Mouse (Mus musculus) spleen, postnatal 36 days (tissue): ENCODE results near the gene Agbl4.

ENCODE experiments used
- DNase-seq, 2 experiments: peaks; one replicate each; pipeline ENCODE4 v3.0.0; 2022; ENCODE audit warnings: low spot score in 2 of 2, mixed read lengths in 1 of 2

Gene Agbl4

DNA sequence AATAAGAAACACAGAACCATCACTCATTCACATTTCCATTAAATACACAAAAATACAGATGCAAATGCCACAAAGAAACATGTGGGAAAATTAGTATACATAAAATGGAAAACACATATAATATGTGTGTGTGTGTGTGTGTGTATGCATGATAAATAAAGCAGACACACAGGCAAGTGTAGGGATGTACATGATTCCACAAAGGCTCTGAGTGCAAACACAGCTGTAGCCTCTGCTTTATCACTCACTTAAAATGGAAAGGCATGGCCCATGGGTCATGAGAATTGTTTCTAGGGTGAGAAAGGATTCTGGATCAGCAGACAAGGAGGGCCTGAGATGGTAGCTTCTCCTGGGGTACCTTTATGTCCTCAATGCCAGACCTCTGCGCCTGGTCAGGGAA is 1182.8 kb downstream of the Agbl4 start:
- DNase-seq, result no peak

DNA sequence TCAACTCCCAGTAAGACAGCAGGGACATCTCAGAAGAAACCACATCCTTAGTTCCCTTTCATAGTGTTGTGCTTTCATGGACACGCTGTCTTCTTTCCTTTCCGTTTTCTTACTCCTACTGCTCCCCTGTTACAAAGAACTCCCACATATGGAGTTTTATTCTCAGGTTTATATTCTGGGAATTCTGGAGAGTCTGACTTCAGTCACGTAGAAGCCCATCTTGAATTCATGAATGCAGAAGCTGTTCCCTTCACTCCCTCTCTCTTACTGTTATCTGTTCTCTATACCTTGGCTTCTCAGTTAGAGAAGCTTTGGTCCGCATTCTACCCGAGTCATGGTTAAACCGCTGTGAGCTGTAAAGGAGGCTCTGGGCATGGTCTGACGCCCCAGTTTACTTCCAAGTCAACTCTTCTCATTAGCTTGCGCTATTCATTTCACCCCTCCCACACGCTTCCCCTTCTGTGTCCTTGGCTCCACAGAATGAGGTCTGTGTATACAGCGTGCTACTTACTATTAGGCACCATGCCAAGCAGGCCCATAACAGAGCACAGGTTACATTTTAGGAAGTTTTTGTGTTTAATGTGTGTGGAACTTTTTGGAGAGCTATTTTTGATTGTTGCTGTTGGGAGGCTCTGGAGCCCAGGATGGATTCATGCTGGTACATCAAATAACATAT is 1186.2 kb downstream of the Agbl4 start:
- no peak for DNase-seq

GRCm38 (mm10) chr4:111584286-111584685 is 1186.8 kb downstream of the Agbl4 start:
- no peak for DNase-seq

- DNase-seq, result no peak
Observed at GRCm38 (mm10) chr4:111588211-111588610, 1190.8 kb downstream of the Agbl4 start.

DNA sequence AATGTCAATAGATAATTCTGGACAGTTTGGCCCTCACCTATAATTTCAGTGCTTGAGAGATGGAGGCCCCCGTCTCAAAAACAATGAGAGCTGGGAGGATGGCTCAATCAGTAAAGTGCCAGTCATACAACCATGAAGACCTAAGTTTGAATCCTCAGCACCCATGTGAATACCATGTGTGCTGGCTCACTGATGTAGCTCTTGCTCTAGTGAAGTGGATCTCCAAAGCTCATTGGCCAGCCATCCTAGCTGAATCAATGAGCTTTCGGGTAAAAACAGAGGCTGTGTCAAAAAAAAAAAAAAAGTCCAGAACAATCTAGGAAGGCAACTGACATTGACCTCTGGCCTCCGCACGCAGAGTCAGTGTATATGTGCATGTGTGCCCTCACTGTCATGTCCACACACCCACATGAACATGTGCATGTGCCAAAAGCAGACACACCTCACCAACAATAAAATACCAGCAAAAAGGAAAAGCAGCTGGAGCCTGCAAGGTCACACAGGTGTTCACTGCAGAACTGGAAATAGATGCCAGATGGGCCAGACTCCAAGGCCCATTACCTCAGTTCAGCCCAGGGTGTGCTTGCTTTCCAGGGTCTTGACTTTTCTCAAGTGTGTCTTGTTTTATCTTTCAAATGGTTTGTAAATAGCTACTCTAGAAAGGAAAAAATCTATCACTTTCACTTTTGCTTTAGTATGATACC is 1192.2 kb downstream of the Agbl4 start:
- DNase-seq, result no peak

GRCm38 (mm10) chr4:111594655-111595295 is 1197.3 kb downstream of the Agbl4 start:
- no peak for DNase-seq

DNA sequence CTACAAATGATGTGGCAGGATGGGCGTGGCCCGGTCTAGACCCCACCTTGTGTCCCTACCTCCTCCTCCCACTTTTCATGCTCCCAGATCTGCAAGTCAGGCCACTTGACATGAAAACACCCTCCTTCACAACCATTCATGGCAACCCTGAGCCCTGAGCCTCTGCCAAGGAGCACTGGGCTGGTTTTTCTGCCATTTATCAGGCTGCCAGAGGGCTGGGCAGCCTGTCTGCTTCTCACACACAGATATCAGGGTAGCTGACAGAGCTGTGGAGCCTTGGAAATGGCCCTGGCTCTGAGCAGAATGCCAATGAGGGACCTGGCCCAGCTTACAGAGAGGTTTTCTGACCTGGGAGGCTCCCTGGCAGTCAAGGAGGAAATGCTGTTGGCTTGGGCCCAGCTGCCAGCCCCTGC is 1199.8 kb downstream of the Agbl4 start:
- DNase-seq, result no peak

- DNase-seq, result no peak
Observed at GRCm38 (mm10) chr4:111597986-111598385, 1200.5 kb downstream of the Agbl4 start.

- no peak for DNase-seq
Observed at GRCm38 (mm10) chr4:111603194-111603593, 1205.7 kb downstream of the Agbl4 start.

DNA sequence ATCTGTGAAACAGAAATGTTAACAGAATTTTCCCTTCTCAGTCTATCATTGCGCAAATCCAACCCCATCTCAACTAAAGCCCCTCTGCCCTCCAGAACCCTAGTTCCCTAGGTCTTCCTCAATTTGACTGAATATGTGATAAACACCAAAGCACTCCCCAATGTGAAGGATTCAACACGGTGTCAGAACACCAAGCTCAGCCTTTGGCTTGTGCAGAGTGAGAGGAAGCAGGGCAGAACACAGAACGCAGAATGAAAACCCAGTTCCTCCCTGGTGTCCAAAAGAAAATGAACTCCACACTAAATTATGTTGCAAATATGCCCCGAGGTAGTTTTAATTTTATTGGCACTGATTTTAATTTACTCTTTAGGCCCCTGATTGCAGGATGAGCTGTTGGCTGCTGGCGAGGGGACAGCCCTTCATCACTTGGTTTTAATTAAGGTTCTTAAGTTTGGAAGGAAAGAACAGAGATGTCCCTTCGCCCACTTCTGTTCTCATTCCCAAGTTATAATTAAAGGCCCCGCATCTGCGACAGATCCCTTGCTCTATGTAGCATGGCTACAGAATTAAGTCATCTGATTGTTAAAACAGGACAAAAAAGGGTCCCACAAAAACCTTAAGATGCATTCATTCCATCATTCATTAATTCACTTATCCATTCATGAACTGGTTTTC is 1210.5 kb downstream of the Agbl4 start:
- no peak for DNase-seq

- DNase-seq, result no peak
Observed at GRCm38 (mm10) chr4:111621865-111622264, 1224.4 kb downstream of the Agbl4 start.

GRCm38 (mm10) chr4:111624914-111625313 is 1227.5 kb downstream of the Agbl4 start:
- DNase-seq, result no peak

DNA sequence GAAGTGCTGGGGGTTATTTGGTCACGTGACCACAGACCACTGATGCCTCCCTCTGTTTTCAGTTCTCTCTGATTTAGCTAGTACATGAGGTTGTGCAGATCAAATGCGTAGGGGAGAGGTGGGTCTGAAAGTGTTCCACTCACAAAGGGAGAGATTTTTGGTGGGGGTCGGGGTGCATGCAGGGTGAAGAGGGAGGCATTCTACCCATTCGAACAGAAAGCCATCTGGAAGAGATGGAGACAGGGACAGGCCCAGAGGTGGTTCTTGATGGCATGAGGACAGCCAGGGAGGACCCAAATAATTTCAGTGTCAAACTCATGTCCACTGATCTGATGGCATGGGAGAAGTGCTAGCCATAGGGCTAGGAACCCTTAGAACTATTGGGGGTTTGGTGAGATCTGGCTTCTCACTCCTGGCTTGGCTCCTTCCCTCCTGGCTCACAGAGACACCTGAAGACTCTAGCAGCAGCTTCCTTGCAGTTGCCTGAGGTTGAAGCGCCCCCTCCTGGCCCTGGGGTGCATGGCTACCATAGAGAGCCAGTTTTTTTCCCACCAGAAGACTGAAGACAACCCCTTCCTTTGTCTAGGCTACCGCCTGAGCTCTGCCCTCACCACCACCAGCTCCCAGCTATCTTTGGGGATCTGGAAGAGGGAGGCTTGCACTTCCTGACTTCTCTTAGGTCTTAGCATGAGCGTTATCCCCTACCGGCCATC is 1228.8 kb downstream of the Agbl4 start:
- DNase-seq, result peak; percentile 7 to 28

- DNase-seq, result no peak
Observed at GRCm38 (mm10) chr4:111632615-111633014, 1235.2 kb downstream of the Agbl4 start.

- DNase-seq, result no peak
Observed at GRCm38 (mm10) chr4:111635538-111636124, 1238.2 kb downstream of the Agbl4 start.

- no peak for DNase-seq
Observed at GRCm38 (mm10) chr4:111638948-111639708, 1241.7 kb downstream of the Agbl4 start.

DNA sequence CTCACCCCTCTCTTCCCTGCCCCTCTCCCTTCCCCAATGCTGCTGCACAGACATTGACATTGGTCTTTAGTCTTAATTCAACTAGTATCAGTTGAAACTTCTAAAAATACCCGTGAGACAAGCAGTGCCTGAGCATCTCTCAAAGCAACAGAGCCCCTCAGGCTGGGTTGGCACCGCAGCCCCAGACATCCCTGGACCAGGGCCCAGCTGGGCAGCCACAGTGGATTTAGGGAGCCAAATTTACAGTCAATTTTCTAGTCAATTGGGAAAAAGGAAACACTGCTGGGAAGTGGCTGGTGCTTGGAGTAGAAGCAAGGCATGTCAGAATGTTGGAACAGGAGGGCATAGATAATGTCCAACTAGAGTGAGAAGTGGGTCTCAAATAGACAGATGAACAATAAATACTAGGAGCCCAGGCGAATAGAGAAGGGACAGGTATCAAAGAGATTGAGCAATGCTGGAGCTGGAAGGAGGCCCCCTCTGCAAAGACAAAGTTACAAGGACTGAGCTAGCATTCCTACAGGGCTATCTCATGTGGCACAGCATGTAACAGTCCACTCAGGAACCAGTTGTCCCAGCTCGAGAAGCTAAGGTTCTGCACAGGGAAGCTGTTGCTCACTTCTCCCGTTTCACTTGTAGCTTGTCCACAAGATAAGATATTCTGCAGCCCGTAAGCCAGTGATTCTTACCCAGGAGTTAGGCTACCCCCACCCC is 1247.8 kb downstream of the Agbl4 start:
- DNase-seq, result no peak

DNA sequence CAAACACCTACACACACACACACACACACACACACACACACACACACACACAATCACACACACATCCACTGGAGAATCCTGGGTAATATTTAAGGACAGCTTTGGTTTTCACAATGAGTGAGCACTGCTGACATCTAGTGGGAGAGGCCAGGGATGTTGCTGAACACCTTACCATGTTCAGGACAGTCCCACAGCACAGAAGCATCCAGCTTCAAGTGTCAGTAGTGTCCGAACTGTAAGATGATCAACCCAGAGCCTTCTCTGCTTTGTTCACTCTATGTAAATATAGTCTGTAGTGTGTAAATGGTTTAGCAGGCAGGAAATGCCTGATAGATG is 1248.3 kb downstream of the Agbl4 start:
- DNase-seq, result no peak

DNA sequence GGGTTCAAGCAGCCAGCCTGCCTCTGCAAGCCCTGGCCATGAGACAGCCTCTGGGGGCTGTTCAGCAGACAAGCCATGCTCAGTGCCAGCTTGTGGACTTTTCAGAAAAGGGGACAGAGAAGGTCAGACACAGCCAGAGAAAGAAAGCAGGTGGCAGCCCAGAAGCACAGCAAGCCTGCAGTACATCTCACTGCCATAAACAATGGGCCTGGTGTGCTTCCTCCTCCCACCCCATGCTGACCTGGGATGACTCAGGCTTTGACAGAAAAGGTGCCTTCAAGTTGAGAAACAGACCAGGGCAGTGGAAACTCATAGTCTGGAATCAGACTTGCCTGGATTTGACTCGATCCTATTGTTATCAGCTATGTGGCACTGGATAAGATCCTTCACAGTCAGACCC is 1256.0 kb downstream of the Agbl4 start:
- no peak for DNase-seq

- DNase-seq, result no peak
Observed at GRCm38 (mm10) chr4:111663730-111664129, 1266.3 kb downstream of the Agbl4 start.
